Mouse (Mus musculus): ENCODE data around the gene Ascc1.

DNA sequence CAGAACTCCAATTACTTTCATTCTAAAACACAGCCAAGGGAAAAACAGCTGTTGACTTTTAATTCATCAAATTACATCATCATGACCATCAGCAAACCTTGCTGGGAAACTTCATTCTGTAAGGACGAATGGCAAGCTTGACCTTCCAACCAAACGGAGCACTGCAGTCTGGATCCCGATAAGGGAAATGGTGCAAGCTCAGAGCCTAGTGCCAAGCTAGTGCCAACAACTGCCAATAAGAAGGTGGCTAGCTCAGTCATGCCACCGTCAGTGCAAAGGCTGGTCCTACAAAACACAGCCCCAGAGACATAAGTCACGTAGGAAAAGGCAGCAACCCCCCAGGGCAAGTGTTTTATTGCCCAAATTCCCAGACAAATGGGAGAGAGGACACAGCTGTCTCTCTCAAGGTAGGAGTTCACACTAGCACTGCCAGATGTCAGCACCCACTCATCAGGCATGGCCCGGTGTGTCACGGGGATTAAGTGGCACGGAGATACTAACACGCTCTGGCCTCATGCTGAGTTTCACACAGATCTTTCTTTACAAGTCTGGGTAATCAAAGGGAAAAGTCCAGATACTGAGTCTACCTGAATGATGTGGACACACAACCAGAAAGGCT, 11.2 kb upstream of the Ascc1 start:
- TF ChIP-seq CTCF (IDR thresholded peaks at IDR 0.05; ENCODE audit: control insufficient read depth, insufficient read depth, insufficient replicate concordance, low read depth, low read length) = no peak
- no peak for TF ChIP-seq POLR2A (IDR thresholded peaks at IDR 0.05; ENCODE audit: control insufficient read depth, low read depth, low read length)

All from testis, adult 2 months (tissue).